Mouse (Mus musculus) urinary bladder, postnatal 4 days (tissue): Measurements from ENCODE around the gene Lefty2.
A peak's percentile ranks its signal among the peaks of the same experiment; 100 is the strongest.

ENCODE experiments used
- DNase-seq, 2 experiments: peaks; one replicate each; pipeline ENCODE4 v3.0.0; 2021 to 2022; ENCODE audit warnings: low spot score in 2 of 2

Lefty2 gene

DNA sequence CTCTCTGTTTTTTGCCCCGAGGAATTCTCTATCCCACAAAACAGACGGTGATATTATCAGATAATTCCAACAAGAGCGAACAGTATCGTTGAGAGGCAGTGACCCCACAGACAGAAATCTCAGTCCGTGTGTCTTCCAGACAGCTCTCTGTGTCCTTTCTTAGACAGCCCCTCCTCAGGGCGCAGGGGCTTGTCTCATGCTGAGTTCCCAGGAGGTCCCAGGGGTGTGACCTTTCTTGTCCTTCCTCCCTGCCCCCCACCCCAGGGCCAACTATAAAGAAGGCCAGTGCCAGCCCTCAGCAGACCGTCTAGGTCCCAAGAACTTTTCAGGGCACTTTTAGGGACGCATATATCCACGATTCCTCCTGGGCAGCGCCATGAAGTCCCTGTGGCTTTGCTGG lies at the start of gene Lefty2:
Lefty2 (plus strand) TSS at position 301 of the 400 bp plus-strand sequence.
- DNase-seq, result no peak

DNA sequence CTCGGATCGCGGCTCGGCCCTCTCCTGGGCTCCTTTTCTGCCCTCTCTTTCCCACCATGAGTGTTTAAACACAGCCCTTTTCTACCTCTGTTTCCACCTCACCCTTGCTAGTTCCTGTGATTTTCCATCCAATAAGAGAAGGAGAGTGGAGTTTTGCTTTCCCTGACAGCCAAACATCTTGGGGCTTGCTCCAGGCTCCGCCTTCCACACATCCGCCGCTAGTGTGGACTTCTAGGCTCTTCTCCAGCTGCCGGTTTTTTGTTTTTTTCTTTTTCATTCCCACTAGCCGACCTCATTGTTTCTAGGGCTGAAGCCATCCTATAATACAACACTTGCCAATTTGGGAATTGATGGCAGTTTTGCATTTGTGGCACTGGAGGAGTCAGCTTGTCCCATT lies 44.8 kb upstream of the Lefty2 start:
- DNase-seq, result peak; percentile 65 to 70

DNA sequence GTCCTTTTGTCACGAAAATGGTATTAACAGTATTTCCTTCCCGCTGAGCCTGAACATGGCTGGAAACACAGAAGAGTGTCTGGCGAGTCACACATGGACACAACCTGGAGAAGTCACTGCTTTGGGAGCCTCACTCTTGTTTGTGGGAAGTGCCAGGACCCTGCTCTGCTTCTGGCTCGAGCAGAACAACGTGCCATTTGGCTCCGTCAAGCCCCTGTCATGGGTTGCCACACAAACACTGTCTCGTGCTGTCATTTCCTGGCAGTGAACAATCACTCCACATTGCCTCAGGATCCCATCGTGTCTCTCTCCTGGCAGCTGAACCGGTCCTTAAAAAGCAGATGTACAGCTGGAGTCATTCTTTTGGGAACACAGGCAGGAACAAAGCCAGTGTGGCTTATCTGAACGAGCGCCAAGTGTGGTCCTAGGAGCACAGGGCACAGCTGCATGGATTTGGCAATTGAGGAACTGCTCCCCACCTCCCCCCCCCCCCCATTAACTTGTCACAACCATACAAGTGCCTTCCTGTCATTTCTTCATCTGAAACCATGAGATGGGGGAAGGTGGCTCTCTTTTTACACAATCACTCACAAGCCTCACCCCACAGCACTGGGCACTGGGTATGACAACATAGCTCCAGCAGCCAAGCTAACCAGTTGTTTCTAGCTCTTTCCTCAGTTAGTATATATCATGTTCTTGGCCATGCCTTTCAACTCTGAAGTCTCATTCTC lies 44.2 kb upstream of the Lefty2 start:
- DNase-seq, result peak in 1 of 2 experiments; percentile 42

DNA sequence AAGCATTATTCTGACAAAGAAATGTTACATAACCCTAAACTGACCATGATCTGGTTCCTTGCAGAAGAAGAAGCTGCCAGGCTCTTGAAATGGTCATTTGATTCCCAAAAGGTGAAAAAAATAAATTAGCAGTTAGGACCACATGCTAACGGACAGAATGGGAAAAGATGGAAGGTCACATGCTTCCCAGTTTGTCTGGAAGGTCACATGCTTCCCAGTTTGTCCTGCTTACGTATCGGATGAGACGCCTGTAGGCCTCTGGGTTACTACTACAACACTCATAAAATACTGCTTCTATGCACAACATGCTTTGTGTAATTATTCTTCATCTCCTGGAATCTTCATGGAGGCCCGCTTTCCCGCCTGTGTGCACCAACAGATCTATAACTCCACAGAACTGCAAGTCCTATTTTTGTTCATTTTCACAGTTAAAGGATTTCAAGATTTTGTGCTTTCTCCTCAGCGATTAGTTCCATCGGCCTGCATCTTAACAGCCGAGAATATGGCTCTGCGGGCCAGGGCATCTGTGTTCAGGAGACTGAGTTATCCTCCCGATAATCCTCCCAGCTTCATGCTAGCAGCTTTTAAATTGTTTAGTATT lies 43.1 kb upstream of the Lefty2 start:
- no peak for DNase-seq

DNA sequence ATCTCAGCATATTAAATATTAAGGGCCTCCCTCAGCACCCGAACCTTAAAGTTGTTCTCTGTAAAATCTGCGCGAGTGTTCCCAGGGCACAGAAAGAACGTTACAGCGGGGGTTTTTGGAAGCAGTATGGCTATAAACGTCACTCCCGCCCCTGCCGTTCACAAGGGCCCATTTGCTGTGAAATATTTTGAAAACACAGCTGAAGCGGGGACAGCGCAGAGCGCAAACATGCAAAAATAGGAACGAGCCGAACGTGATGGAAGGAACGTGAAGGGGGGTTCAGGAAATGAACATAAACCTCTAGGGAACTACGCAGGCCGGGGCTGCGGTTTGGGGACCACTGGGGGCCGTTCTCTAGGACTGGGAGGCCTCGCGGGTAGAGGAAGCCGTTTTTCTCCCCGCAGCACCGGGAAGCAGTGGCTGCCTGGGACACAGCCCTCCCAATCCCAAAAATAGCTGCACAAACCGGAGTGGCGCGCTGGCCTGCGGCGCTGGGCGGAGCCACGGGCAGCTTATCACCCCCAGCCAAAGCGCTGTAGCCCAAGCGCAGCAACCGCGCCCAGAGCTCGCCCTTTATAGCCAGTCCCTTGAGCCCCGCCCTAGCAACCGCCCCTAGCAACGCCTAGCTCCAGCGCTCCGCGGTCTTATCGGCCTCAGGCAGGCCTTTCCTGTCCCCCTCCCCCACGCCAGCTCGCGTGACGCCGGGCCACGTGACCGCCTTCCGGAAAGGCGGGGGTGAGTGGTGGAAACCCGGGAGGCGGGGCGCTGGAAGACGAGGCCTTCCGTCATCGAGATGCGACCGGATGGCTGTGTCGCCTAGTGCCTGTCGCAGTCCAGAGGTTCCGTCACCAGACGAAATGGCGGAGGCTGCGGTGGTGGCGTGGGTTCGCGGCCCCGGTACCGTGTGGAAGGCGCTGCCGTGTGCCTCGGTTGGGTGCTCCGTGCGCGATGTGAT lies 42.3 kb upstream of the Lefty2 start, which contains the start of gene Sde2:
Sde2 (plus strand) TSS at position 812 of the 955 bp plus-strand sequence.
- peak; percentile 100 for DNase-seq

GRCm38 (mm10) chr1:180858763-180859162 lies 34.1 kb upstream of the Lefty2 start:
- no peak for DNase-seq

DNA sequence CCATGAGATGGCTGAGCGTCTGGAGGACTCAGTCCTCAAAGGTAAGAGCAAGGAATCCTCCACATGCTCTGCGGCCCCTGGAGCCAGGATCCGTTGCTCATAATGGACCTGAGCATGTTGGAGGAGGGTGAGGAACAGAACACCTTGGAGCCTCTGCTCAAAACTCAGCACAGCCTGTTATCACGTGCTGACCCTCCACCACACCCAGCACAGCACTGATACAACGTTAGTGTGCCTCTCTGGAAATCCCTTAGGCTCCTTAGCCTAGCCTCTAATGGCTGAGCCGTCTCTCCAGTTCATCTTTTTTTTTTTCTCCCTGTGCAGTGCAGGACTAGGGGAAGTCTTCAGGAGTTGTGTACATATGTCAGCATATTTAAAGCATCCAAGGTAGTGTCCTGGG lies 32.9 kb upstream of the Lefty2 start:
- no peak for DNase-seq

GRCm38 (mm10) chr1:180863606-180864005 lies 29.3 kb upstream of the Lefty2 start:
- no peak for DNase-seq

- no peak for DNase-seq
Observed at GRCm38 (mm10) chr1:180866001-180866400, 26.9 kb upstream of the Lefty2 start.

DNA sequence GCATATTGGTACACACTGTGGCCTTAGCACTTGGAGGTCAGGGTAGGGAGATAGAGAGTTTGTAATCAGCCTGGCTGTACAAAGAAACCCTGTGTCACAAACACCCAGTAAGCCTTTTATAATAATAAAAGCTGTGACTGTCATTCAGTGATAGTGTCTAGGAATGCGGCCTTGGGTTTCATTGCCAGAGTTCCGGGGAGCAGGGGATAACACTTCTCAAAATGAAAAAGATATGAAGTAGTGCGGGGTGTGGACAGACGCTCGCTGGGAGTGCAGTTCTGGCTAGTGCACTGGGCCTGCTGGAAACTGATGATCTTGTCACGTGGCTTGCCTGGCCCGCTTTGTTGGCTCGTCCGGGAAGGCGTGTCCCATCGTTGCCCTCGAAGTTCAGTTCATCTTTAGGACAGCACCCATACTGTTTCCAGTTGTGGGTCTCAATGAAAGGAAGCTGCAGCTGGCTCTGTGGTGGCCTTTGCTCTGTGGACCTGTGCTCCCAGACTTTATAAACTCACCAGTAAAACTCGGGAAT lies 22.7 kb upstream of the Lefty2 start:
- DNase-seq, result no peak

- DNase-seq, result no peak
Observed at GRCm38 (mm10) chr1:180873861-180874484, 18.9 kb upstream of the Lefty2 start.

DNA sequence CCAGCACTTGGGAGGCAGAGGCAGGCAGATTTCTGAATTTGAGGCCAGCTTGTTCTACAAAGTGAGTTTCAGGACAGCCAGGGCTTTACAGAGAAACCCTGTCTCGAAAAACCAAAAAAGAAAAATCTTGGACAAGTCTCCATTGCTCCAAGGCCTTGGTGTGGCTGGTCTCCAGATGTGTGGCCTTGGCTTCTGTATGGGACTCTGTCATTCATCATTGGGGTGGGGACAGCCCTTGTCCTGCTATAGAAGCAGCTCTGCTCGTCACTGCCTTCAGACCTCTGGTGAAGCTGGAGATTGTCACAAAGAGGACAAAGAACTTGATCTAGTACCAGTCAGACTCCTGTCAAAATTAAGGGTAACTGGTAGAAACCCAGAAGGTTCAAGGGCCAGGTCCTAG lies 18.3 kb upstream of the Lefty2 start:
- no peak for DNase-seq

- DNase-seq, result no peak
Observed at GRCm38 (mm10) chr1:180875126-180875525, 17.8 kb upstream of the Lefty2 start.

DNA sequence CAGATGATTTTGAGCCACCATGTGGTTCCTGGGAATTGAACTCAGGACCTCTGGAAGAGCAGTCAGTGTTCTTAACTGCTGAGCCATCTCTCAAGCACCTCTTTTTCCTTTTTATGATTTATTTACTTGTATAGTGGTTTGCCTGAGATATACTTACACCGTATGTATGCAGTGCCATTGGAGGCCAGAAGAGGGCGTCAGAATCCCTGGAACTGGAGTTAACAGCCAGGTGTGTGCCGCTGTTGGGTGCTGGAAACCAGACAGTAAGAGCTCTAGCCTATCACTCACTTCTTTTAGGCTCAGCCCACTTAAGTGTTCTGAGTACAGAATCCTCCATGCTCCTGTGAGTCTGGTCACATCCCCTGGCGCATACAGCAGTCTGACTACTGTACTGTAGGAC lies 15.4 kb upstream of the Lefty2 start:
- no peak for DNase-seq

DNA sequence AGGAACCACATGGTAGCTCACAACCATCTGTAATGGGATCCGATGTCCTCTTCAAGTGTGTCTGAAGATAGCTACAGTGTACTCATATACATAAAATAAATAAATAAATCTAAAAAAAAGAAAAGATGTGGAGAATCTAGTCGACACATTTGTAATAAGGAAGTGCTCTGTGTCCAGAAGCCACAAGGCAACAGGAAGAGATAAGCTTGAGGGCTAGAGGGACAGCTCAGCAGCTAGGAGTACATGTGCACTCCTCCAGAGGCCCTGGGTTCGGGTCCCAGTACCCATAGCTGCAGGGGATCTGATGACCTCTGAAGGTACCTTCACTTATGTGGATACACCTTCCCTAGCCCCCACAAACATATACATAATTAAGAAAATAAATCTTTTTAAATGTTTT lies 11.1 kb upstream of the Lefty2 start:
- DNase-seq, result no peak

- no peak for DNase-seq
Observed at GRCm38 (mm10) chr1:180883731-180884130, 9.2 kb upstream of the Lefty2 start.

DNA sequence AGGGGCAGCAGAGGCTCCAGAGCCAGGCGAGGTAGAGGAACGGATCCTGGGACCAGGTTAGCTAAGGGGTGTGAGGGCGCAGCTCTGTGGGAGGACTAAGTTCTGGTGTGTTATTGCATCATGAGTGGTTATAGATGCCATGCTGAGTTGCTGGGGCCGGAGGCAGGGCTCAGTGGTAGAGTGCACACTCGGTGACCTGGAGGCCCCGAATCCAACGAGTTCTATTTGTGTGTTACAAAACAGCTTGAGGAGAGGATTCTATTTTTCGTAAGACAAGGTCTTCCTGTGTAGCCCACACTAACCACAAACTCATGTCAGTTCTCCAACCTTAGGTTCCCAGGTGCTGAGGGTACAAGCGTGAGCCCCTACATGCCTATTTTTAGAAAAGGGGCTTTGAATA lies 8.4 kb upstream of the Lefty2 start:
- no peak for DNase-seq

DNA sequence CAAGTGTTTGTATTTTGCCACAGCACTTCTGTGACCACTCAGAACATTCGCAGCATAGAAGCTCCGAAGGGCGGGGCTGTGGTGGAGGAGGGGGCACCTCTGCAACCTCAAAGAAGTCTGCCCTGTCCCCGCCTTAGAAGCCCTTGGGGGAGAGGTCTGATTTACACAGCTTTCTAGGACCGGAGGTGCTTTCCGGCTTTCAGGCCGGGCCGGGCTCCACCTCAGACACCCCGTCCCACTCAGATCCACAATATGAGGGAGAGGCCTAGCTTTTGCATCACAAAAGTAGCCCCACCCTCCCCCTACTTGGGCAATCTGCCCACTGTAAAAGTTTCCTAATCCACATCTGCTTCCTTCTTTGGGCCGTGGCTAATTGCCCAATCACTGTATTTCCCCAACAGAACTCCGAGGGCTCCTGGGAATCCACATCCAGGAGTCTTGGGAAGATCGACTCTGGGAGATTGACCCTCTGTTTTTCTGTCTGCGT lies 4.3 kb upstream of the Lefty2 start:
- peak; percentile 80 to 90 for DNase-seq

DNA sequence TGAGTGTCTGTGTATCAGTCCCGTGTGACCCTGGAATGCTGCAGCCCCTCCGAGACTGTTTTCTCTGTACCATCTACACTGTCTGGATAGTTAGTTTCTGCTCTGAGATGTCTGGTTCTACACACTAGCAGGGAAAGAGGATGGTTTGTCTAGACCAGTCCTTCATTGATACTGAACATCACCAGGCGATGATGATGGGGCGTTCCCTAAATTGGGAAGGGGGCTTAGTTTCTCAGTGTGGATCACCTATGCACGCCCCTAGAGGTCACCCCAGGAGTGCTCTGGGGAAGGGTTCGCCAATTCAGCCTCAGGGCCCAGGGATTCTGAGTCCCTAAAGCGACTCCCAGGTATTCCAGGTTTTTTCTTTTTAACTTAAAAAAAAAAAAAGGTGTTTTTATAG lies 3.7 kb upstream of the Lefty2 start:
- DNase-seq, result no peak

- DNase-seq, result no peak
Observed at GRCm38 (mm10) chr1:180889841-180890240, 3.1 kb upstream of the Lefty2 start.
